Mouse (Mus musculus): ENCODE data around the gene Ttyh1. TPM values are rescaled to one million over a fixed set of nuclear protein-coding genes. Genes with fewer than 3 reads are reported as not detected.
"Not testable (repeated sequence)": the region's sequence is repeated elsewhere in the genome, so short reads cannot be mapped to it uniquely, and the experiment has no call there.

The Ttyh1 gene
- polyA plus RNA-seq, 1 experiment from 2014 or later, result 0.06 TPM

DNA sequence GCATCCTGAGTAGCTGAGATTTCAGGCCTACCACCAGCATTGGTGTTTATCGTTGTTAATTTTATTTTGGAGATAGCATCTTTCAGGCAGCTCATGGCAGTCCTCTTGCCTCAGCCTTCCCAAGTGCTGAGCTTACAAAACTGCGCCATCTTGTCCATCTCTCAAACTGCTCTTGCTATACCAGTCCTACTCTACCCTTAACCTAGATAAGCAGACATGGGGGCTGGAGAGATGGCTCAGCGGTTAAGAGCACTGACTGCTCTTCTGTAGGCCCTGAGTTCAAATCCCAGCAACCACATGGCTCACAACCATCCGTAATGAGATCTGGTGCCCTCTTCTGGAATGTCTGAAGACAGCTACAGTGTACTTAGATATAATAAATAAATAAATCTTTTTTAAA is 42.4 kb downstream of the Ttyh1 start:
- not testable (repeated sequence) for H3K36me3 ChIP-seq (ENCODE audit: inconsistent target); H3K4me3 ChIP-seq (ENCODE audit: inconsistent target); H3K27ac ChIP-seq; H3K79me2 ChIP-seq (ENCODE audit: inconsistent target)
- 95% methylated on average over 4 of the region's 4 CpGs for WGBS (ENCODE audit: missing documents)

DNA sequence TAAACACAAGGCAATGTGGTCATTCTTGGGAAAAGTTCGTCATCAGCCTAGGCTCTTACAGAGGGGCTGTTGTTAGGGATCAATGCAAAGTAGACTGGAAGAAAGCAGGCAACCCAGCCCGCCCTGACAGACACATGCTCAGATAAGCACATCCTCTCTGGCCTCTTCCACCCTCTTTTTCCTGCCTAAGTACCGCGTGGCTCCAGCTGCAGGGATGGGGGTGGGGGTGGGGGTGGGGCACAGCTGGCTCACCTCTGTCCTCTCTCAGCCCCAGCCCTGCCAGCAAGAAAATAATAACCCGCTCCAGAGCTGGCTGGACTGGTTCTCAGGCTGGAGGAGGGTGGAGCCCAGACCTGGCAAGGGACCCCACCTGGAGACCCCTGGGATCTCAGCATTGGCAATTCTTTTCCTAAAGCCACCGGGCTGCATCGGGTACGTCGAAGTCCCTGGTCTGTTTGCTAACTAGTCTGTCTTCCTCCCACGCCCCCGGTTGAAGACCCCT is 44.4 kb downstream of the Ttyh1 start:
- no peaks in the 10 kb centered on the region for H3K36me3 ChIP-seq (ENCODE audit: inconsistent target)
- H3K4me3 ChIP-seq (ENCODE audit: inconsistent target), result no peak overlapping the region
- WGBS (ENCODE audit: missing documents), result 16% methylated on average over 10 of the region's 11 CpGs
- H3K27ac ChIP-seq, result no peak overlapping the region
- H3K79me2 ChIP-seq (ENCODE audit: inconsistent target), result no peaks in the 10 kb centered on the region

DNA sequence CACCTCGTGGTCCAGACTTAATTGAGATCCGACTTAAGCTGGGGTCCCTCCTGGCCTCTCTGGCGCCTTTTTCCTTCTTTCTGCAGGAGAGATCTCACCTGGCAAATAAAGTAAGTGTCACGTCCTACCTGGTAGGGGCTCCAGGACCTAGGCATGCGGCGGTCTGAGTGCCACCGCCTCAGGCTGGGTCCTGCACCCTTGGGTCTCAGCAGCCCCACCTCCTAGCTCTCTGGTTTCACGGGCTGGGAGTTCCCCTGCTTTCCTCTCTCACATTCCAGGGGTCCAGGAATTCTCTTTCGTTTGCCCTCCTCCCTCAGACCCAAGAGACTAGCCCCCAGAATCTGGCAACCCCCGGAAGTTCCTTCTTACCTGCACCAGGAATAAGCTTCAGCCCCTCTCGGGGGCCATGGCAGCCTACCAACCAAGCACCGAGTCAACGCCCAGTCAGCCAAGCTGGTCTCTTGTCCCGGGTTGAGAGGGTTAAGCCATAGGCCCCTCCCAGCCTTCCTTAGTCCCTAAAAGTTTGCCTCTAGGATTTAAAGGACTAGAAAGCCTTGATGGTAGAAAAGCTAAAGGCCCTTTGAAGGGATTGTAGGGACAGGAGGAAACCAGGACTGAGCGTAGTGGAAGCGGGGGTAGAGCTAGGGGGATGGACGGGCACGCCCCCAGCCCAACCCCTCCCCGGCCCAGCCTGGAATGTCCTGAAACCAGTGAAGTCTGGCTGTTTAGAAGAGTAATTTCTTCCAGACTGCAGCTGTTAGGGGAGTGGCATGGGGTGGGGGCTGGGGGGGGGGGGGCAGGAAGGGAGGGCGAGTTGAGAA is 45.1 kb downstream of the Ttyh1 start, which contains the start of gene Cdc42ep5:
Gene Cdc42ep5 (minus strand): TSS at position 771 of the 821 bp plus-strand sequence.
- 7% methylated on average over 18 of the region's 20 CpGs for WGBS (ENCODE audit: missing documents)
- no peak within 1 kb of the TSS for H3K4me3 ChIP-seq (ENCODE audit: inconsistent target)
- no peak within 1 kb of the TSS for H3K27ac ChIP-seq
- H3K36me3 ChIP-seq (ENCODE audit: inconsistent target), result no peaks in the 10 kb centered on the region
- no peaks in the 10 kb centered on the region for H3K79me2 ChIP-seq (ENCODE audit: inconsistent target)

DNA sequence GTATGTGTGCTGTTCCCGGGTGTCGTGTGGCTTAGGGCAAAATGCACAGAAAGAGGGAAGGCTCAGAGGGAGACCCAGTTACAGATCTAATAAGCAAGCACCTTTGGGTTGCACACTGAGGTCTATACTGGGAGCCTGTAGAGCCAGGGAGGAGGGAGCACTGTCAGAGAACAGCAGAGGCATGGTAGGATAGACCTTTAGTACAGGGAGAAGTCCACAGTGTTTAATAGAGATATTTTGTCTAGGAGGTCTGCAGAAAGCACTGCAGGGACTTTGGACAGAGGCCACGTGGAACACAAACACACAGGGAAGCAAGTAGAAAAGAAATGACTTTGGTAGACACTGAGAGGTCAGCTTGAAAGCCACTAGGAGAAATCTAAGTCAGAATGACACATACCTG is 46.1 kb downstream of the Ttyh1 start:
- 33% methylated on average over 3 of the region's 3 CpGs for WGBS (ENCODE audit: missing documents)
- no peak overlapping the region for H3K4me3 ChIP-seq (ENCODE audit: inconsistent target)
- H3K79me2 ChIP-seq (ENCODE audit: inconsistent target), result no peaks in the 10 kb centered on the region
- no peak overlapping the region for H3K27ac ChIP-seq
- H3K36me3 ChIP-seq (ENCODE audit: inconsistent target), result no peaks in the 10 kb centered on the region

DNA sequence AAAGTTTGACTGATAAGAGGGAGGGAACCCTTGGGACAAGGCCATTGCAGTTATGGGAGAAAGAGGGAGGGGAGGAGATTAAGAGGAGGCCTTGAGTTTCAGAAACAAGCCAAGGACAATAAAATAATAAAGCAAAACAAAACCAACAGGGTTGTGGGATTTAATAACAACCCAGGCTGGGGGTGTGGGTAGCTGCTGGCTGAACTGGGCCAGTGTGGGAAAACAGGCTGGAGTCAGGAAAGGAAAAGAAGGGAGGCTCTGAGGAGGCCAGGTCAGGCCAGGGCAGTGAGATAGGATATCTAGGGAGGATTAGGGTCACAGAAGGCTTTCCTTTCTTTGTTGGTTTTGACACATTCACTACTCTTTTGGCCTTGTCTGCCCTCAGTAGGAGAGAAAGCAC is 47.9 kb downstream of the Ttyh1 start:
- H3K79me2 ChIP-seq (ENCODE audit: inconsistent target), result no peaks in the 10 kb centered on the region
- H3K4me3 ChIP-seq (ENCODE audit: inconsistent target), result no peak overlapping the region
- no peaks in the 10 kb centered on the region for H3K36me3 ChIP-seq (ENCODE audit: inconsistent target)
- no peak overlapping the region for H3K27ac ChIP-seq

DNA sequence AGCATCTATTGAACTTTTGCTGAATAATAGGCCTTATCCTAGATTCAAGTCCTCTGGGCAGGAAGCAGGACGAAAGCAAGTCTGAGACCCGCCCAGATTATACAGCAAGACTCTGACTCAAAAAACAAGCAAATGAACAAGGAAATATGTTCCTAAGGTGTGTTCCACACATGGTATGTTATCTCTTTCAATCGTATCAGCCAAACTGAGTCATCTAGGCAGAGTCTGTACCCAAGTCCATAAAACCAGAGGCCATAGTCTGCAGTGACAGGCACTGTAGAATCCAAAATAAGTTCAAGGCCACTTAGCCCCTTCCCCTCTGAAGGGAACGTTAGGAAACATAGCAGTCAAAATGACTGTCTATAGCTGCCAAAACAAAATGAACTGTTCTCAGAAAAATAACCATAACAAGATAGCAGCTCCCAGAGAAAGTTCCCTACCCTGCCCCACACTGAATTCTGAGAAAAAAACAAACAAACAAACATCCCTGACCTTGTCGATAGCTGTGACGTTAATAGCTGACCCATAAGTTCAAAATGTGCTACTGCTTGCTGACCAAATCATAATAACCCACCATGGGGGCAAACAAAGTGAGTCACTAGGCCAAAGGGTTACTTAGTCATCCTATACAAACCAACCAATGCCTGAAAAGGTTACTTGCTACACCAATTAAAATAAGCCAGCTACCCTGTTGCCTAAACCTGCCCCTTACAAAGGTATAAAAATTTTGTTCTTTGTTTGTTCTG is 51.2 kb downstream of the Ttyh1 start:
- no peak overlapping the region for H3K27ac ChIP-seq
- H3K36me3 ChIP-seq (ENCODE audit: inconsistent target), result no peaks in the 10 kb centered on the region
- WGBS (ENCODE audit: missing documents), result 76% methylated on average over 6 of the region's 6 CpGs
- no peaks in the 10 kb centered on the region for H3K79me2 ChIP-seq (ENCODE audit: inconsistent target)
- no peak overlapping the region for H3K4me3 ChIP-seq (ENCODE audit: inconsistent target)

DNA sequence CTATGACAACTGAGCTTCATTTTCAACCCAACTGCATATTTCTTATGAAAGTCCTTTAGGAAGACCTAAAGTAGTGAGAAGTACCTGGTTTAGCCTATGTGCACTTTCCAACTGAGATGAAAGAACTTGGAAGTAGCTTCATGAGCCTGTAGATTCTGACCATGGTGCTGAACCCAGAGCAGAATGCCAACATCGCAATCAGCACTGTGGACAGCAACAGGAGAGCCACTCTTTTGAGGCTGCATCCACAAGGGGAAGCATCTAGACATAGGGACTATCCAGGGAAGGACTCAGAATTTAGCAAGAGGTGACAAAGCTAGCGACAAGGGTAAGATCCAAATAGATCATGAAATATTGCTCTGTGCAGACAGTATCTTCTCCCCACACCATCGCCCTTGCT is 59.2 kb downstream of the Ttyh1 start:
- Histone ChIP-seq H3K79me2 (ENCODE audit: inconsistent target) (no peaks in the 10 kb centered on the region), H3K36me3 (ENCODE audit: inconsistent target) (no peaks in the 10 kb centered on the region), H3K27ac (no peak overlapping the region), H3K4me3 (ENCODE audit: inconsistent target) (no peak overlapping the region)
- 49% methylated on average over 3 of the region's 3 CpGs for WGBS (ENCODE audit: missing documents)

Other genes starting within 250 kb of the Ttyh1 start
- 17.6 to 45.6 TPM (median 29.9 TPM) in 3 replicates for gene Gm14548, start 221.3 kb upstream of the Ttyh1 start, polyA plus RNA-seq (2018)
- 2.9 to 7.2 TPM (median 4.7 TPM) in 3 replicates for gene Lilra6, start 203.9 kb upstream of the Ttyh1 start, polyA plus RNA-seq (2018)
- 82.7 to 150 TPM (median 135 TPM) in 3 replicates for gene Lair1, start 56.2 kb upstream of the Ttyh1 start, polyA plus RNA-seq (2018)
- gene Leng8, start 17.6 kb downstream of the Ttyh1 start, polyA plus RNA-seq (2018), result 21.9 to 53.8 TPM (median 23.8 TPM) in 3 replicates
- 1.8 to 2.9 TPM (median 2.3 TPM) in 3 replicates for gene Leng9, start 31.0 kb downstream of the Ttyh1 start, polyA plus RNA-seq (2018)
- not detected in 3 replicates for gene Cdc42ep5, start 45.5 kb downstream of the Ttyh1 start, polyA plus RNA-seq (2018)
- gene Lilra5, start 118.3 kb downstream of the Ttyh1 start, polyA plus RNA-seq (2018), result 0.11 to 0.27 TPM in 2 of 3 replicates, not detected in the other
- gene Ncr1, start 218.3 kb downstream of the Ttyh1 start, polyA plus RNA-seq (2018), result 0.26 TPM in 1 of 3 replicates, not detected in the others

Data from macrophage (primary cell).